Mouse (Mus musculus): ENCODE data around the gene Cep55.

GRCm38 (mm10) chr19:38054149-38054719 lies 577 bp upstream of the Cep55 start:
- TF ChIP-seq CTCF (IDR thresholded peaks at IDR 0.05; ENCODE audit: low read depth, low read length) (no peak), EP300 (IDR thresholded peaks at IDR 0.05; ENCODE audit: insufficient read depth, low read depth, low read length) (no peak), POLR2A (IDR thresholded peaks at IDR 0.05; ENCODE audit: insufficient read depth, low read length) (no peak)
